Mouse (Mus musculus) neural tube, embryonic 15.5 days (tissue): ENCODE measurements at regions not wholly inside any gene's neighbourhood (a gene's known extent, or its start where the extent isn't known, plus 50 kb on each side); places are given as distances from the start of the nearest gene placed in this dataset.

Experiments used
- ATAC-seq: fragments of 200-750 bp; cut with Nextera tagmentation; 2 replicates; pipeline ENCODE4 v1.8.0; 2017; ENCODE audit warnings: mild to moderate bottlenecking, moderate TSS enrichment, moderate library complexity; ENCODE audit not compliant: low FRiP score
- H3K27ac ChIP-seq: fragments of 300-500 bp; sonication (generic); replicated peaks from 2 replicates; pipeline ENCODE4 v1.5.1; 2015; ENCODE audit warnings: mild to moderate bottlenecking, inconsistent platforms
- H3K27me3 ChIP-seq: fragments of 300-500 bp; sonication (generic); replicated peaks from 2 replicates; pipeline ENCODE4 v1.6.1; 2015; ENCODE audit warnings: inconsistent platforms
- H3K36me3 ChIP-seq: fragments of 300-500 bp; sonication (generic); 2 replicates; pipeline ENCODE4 v1.6.1; 2015; ENCODE audit warnings: inconsistent platforms
- H3K4me1 ChIP-seq: fragments of 300-500 bp; sonication (generic); 2 replicates; pipeline ENCODE4 v1.6.1; 2015; ENCODE audit warnings: inconsistent platforms
- H3K4me2 ChIP-seq: fragments of 300-500 bp; sonication (generic); 2 replicates; pipeline ENCODE4 v1.6.1; 2015; ENCODE audit warnings: inconsistent platforms, mild to moderate bottlenecking, moderate library complexity
- H3K4me3 ChIP-seq: fragments of 300-500 bp; sonication (generic); replicated peaks from 2 replicates; pipeline ENCODE4 v1.5.1; 2015; ENCODE audit warnings: mild to moderate bottlenecking, inconsistent platforms
- H3K9ac ChIP-seq: fragments of 300-500 bp; sonication (generic); replicated peaks from 2 replicates; pipeline ENCODE4 v1.6.1; 2015; ENCODE audit warnings: mild to moderate bottlenecking, inconsistent platforms
- H3K9me3 ChIP-seq: fragments of 300-500 bp; sonication (generic); replicated peaks from 2 replicates; pipeline ENCODE4 v1.6.1; 2016; ENCODE audit warnings: inconsistent platforms
- WGBS: fragments of 180-500 bp; shearing (Covaris S2); methylation state at CpG from one replicate; pipeline ENCODE4 v1.1.7; 2015; ENCODE audit warnings: mixed read lengths; 5-methylcytosine and 5-hydroxymethylcytosine counted together

DNA sequence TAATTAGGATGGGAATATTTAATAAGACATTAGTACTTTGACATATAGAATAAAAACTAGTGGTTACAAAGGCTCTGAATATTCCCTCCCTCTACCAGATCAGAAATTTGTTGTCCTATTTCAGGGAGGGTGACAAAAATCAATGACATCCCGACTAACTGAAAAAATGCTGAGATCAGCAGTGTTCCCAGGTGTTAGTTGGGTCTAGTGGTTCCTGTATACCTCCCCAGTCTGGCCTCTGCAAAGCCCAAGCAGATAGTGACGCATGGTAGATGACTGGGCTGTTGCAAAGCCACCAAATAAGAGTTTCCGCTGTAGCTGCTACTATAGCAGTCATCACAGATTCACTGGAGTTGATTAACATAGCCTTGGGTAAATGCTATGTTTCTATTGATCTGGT is 59.9 kb upstream of the Gm4791 start:
- 86% methylated on average over 3 of the region's 3 CpGs for WGBS
- H3K36me3 ChIP-seq: no peaks in the 10 kb centered on the region
- H3K9me3 ChIP-seq: no peaks in the 10 kb centered on the region
- no peaks in the 10 kb centered on the region for H3K27me3 ChIP-seq
- H3K4me2 ChIP-seq: no peak overlapping the region
- H3K9ac ChIP-seq: no peak overlapping the region
- no peaks in the 10 kb centered on the region for H3K4me1 ChIP-seq
- no peak overlapping the region for H3K4me3 ChIP-seq
- H3K27ac ChIP-seq: no peak overlapping the region
- no peak for ATAC-seq

DNA sequence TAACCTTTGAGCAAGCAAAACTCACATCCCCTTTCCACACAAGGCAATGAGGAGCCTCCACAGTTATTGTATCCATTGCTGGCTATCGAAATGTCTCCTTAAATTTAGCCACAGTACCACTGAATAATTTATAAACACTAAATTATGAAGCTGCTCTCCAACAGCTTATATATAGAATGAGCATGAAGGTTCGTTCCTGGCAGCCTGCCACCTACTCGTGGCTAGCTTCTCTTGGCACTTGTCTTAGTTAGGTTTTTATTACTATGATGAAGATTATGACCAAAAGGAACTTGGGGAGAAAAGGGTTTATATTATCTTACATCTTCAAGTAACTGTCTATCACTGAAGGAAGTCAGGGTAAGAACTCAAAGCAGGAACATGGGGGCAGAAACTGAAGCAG is 72.9 kb upstream of the Gm4791 start:
- ATAC-seq: no peak
- H3K9ac ChIP-seq: no peak overlapping the region
- 0 out of 2 replicates have a peak, but pooled peaks cover 3% of the 10 kb centered on the region for H3K4me1 ChIP-seq
- no peak overlapping the region for H3K4me3 ChIP-seq
- no peaks in the 10 kb centered on the region for H3K9me3 ChIP-seq
- H3K36me3 ChIP-seq: no peaks in the 10 kb centered on the region
- H3K27ac ChIP-seq: no peak overlapping the region
- 61% methylated on average over 3 of the region's 3 CpGs for WGBS
- no peaks in the 10 kb centered on the region for H3K27me3 ChIP-seq
- no peak overlapping the region for H3K4me2 ChIP-seq

DNA sequence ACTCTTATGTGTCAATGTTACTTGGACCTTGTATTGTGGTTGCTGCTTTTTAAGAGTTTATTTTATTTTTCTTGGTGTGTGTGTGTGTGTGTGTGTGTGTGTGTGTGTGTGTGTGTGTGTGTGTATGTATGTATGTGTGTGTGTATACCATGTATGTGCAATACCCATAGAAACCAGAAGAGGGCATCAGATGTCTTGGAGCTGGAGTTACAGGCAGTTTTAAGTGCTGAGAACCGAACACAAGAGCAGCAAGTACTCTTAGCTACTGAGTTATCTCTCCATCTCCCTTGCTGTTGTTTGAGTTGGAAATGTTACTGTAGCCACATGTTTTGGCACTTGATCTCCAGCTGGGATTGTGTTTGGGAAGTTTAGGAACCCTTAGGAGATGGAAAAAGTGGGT is 78.5 kb upstream of the Gm4791 start:
- H3K4me1 ChIP-seq: no peaks in the 10 kb centered on the region
- no peak overlapping the region for H3K4me2 ChIP-seq
- H3K4me3 ChIP-seq: no peak overlapping the region
- H3K27ac ChIP-seq: no peak overlapping the region
- no peak overlapping the region for H3K9ac ChIP-seq
- H3K9me3 ChIP-seq: no peaks in the 10 kb centered on the region
- no peak for ATAC-seq
- no peaks in the 10 kb centered on the region for H3K27me3 ChIP-seq
- WGBS: 93% methylated on average over 1 of the region's 1 CpGs
- no peaks in the 10 kb centered on the region for H3K36me3 ChIP-seq

DNA sequence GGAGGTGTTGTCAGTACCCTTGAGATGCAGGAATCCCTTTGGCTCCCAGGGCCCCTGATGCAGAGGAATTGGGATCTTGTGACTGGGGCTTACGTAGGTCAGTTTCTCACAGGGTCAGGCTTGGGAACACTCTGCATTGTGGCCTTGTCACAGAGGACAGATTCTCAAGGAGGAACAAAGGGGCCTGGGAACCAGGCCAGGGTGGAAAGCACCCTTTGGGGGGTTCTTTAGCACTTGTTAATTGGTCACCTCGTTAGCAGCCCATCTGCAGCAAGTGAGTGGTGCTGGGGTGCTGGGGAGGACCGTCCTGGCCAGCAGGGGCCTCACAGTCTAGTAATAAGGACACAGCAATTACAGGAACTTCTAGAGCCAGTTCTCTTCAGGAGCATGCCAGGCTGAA is 85.3 kb upstream of the Gm4791 start:
- Histone ChIP-seq H3K9me3 (no peaks in the 10 kb centered on the region), H3K36me3 (no peaks in the 10 kb centered on the region), H3K27ac (no peak overlapping the region), H3K9ac (no peak overlapping the region), H3K27me3 (no peaks in the 10 kb centered on the region), H3K4me3 (no peak overlapping the region), H3K4me2 (no peak overlapping the region), H3K4me1 (no peaks in the 10 kb centered on the region)
- no peak for ATAC-seq
- 20% methylated on average over 3 of the region's 3 CpGs for WGBS

DNA sequence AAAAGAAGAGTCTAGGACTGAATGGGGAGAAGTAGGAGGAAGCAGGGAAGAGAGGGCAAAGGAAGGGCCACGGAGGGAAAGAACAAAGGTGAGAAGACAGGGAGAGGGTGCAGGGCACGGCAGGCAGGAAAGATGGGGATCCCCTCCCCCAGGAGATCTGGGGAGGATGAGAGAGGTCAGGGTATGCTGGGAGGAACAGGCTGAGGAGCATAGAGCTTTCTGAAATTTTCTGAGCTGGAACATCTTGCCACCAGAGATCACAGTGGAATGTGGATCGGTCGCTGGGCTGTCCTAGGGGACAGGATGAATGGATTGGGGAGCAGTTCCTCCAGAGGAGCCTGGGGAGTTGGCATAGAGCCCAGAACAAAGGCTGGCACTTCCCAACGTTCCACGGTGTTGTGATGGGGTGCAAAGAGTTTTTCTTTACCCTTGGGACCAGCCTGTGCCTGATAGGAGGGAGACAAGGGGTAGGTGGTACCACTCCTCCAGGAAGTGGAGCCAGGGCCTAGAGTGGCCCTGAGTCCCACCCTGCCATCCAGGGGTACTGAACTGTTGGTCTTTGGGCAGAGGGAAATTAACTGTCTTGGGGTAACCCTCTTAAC is 89.0 kb upstream of the Gm4791 start:
- no peak for ATAC-seq
- H3K27me3 ChIP-seq: peaks cover 3% of the 10 kb centered on the region; the same call in 1 of the 2 replicates
- no peaks in the 10 kb centered on the region for H3K4me1 ChIP-seq
- H3K4me2 ChIP-seq: no peak overlapping the region
- no peaks in the 10 kb centered on the region for H3K36me3 ChIP-seq
- H3K9ac ChIP-seq: no peak overlapping the region
- H3K9me3 ChIP-seq: no peaks in the 10 kb centered on the region
- H3K27ac ChIP-seq: no peak overlapping the region
- WGBS: 35% methylated on average over 6 of the region's 6 CpGs
- H3K4me3 ChIP-seq: no peak overlapping the region

DNA sequence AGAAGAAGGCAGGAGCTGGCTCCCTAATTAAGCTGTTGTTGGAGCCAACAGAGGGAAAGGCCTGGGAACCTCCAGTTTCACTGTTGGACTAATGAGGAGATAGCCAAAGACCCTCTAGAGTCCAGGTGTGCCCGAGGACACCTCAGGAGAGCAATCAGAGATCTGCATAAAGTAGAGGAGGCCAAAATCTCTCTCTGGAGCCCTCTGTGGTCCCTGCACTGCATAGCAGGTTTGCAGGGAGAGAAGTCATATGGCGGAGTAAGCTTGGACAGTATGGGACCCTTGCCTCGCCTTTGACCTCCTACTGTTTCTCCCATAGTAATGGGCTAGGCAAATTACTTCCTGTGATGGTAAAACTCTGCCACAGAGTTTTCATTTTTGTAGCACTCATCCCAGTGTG is 93.5 kb upstream of the Gm4791 start:
- 91% methylated on average over 3 of the region's 3 CpGs for WGBS
- 0 out of 2 replicates have a peak, but pooled peaks cover 9% of the 10 kb centered on the region for H3K4me1 ChIP-seq
- no peaks in the 10 kb centered on the region for H3K36me3 ChIP-seq
- no peak for ATAC-seq
- H3K4me2 ChIP-seq: no peak overlapping the region
- H3K9ac ChIP-seq: no peak overlapping the region
- peaks cover 3% of the 10 kb centered on the region; the same call in 1 of the 2 replicates for H3K27me3 ChIP-seq
- no peak overlapping the region for H3K27ac ChIP-seq
- no peaks in the 10 kb centered on the region for H3K9me3 ChIP-seq
- H3K4me3 ChIP-seq: no peak overlapping the region

DNA sequence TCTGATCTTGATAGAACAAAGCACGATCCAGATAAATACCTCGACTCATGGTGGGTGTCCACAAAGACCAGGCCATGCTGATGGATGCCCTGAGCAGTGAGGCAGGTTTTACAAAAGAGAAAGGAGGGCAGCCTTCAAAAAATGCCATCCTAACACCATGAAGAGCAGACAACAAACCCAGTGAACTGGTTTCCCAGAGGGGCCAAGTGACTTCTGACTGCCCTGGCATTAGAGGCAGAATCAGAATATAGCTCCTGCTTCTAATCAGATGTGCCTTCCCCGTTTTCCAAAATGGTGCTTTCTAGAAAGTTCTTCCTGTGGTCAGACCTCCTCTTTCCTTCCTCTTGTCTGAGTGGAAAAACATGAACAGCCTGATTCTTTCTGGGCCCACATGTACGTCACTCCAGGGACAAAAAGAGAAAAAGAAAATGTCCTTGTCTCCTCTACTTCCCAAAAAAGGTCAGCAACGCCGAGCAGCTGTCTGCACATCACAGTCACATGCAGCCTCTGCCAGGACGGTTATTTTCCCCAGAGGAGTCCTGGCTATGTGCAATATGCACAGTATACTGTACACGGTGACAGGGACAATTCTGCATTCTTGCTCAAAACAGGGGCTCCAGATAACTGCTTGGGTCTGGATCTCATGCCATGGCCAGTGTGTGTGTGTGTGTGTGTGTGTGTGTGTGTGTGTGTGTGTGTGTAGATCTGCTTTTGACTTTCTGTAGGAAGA is 94.9 kb upstream of the Gm4791 start:
- Histone ChIP-seq H3K27me3 (peaks cover 3% of the 10 kb centered on the region; the same call in 1 of the 2 replicates), H3K27ac (no peak overlapping the region), H3K9me3 (no peaks in the 10 kb centered on the region), H3K36me3 (no peaks in the 10 kb centered on the region), H3K9ac (no peak overlapping the region), H3K4me2 (no peak overlapping the region), H3K4me3 (no peak overlapping the region), H3K4me1 (peaks cover 20% of the 10 kb centered on the region)
- WGBS: 36% methylated on average over 8 of the region's 8 CpGs
- ATAC-seq: no peak

DNA sequence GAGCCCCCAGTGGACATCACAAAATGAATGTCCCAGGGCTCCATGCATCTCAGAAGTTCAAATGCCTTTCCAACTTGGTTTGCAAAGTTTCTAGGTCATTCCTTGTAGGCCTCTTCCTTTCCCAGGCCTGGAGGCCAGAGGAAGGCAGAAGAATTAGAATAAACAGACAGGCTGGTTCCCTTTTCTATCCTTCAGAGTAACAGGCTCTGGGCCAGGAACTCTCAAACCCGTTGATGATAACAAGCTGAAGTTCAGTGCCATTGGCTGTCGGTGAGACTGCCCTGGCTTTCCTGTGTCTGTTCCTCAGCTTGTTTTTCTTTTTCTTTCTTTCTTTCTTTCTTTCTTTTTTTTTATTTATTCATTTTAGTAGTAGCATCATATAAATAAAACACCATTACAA is 99.3 kb upstream of the Gm4791 start:
- Histone ChIP-seq H3K9me3 (no peaks in the 10 kb centered on the region), H3K27ac (no peak overlapping the region), H3K27me3 (no peaks in the 10 kb centered on the region), H3K36me3 (no peaks in the 10 kb centered on the region), H3K4me3 (no peak overlapping the region), H3K9ac (no peak overlapping the region), H3K4me1 (peaks cover 30% of the 10 kb centered on the region), H3K4me2 (no peak overlapping the region)
- ATAC-seq: no peak
- WGBS: 65% methylated on average over 2 of the region's 2 CpGs

DNA sequence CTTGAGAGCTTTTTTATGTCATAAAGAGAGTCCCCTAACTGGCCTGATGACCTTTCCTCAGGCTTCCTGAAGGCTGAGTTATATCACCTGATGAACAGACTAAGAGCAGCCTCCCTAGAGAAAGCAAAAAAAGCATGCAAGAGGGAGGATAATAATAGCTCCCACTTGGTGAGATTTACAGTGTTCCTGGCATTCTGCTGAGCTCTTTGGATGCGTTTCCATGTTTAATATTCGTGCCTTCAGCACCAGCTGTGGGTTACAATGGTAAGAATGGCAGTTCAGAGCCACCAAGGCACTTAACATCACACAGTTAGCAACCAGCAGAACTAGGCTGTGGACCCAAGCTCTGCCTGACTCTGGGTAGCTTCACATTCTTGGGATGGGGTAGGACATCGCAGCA is 100.4 kb upstream of the Gm4791 start:
- no peak overlapping the region for H3K4me2 ChIP-seq
- no peaks in the 10 kb centered on the region for H3K36me3 ChIP-seq
- WGBS: 46% methylated on average over 3 of the region's 3 CpGs
- no peak overlapping the region for H3K4me3 ChIP-seq
- H3K9ac ChIP-seq: no peak overlapping the region
- H3K27me3 ChIP-seq: no peaks in the 10 kb centered on the region
- no peak for ATAC-seq
- H3K9me3 ChIP-seq: no peaks in the 10 kb centered on the region
- H3K27ac ChIP-seq: no peak overlapping the region
- H3K4me1 ChIP-seq: peaks cover 27% of the 10 kb centered on the region

DNA sequence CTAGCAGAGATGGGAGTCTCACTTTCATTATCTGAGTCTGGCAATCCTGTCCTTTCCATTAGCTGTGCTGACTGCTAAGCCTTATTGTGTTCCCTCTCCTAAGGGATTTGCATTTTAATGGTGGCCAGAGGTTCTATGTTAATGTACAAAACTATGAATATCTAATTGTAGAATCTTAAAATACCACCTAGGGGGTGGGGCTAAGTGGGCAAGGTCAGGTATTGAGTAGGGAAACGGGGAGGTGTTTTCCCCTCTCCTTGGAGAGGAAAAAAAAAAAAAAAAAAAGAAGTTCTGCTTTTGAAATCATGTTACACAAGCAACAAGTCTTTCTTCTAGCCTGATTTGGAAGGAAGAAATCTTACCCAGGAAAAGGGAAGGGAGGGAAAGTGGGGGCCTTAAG is 106.7 kb upstream of the Gm4791 start:
- Histone ChIP-seq H3K4me1 (no peaks in the 10 kb centered on the region), H3K9me3 (no peaks in the 10 kb centered on the region), H3K36me3 (no peaks in the 10 kb centered on the region), H3K9ac (no peak overlapping the region), H3K4me2 (no peak overlapping the region), H3K27me3 (no peaks in the 10 kb centered on the region), H3K27ac (no peak overlapping the region), H3K4me3 (no peak overlapping the region)
- ATAC-seq: no peak
- 61% methylated on average over 1 of the region's 1 CpGs for WGBS

DNA sequence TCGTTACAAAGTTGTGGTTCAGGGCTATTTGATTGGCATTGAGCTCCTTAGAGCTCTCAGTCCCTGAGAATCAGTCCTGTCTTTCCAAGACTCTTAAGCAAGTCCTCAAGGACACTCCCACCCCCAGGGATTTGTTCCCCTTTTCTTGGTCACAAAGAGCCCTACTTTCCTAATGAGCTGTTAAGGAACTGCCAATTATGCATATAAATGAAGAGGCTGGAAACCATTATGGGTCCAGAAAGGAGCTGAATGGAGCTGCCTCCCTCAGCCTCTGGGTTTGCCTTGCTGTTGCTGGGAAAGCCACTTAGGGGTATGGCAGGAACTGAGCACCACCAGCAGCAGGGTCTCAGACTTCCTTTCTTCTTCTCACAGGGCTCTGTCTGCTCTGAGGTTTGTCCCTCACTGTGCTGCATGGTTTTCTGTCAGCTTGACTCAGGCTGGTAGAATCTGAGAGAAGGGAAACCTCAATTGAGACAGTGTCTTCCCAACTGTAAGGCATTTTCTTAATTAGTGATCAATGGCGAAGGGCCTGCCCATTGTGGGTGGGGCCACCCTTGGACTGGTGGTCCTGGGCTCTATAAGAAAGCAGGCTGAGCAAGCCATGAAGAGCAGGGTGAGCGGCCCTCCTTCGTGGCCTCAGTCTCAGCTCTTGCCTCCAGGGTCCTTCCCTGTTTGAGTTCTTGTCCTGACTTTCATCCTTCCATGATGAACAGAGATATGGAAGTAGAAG is 108.4 kb upstream of the Gm4791 start:
- WGBS: 79% methylated on average over 4 of the region's 4 CpGs

More for the DNA sequence above, 108.4 kb upstream of the Gm4791 start:
- Histone ChIP-seq H3K9ac (no peak overlapping the region), H3K4me2 (no peak overlapping the region), H3K4me1 (no peaks in the 10 kb centered on the region), H3K4me3 (no peak overlapping the region), H3K9me3 (no peaks in the 10 kb centered on the region), H3K36me3 (no peaks in the 10 kb centered on the region), H3K27me3 (no peaks in the 10 kb centered on the region), H3K27ac (no peak overlapping the region)
- ATAC-seq: no peak
